Mouse (Mus musculus) frontal cortex, postnatal 14 days (tissue): ENCODE measurements around the gene Mfge8.

ENCODE experiments used
- DNase-seq, 2 experiments: peaks; one replicate each; pipeline ENCODE4 v3.0.0; 2022; ENCODE audit warnings: low spot score in 2 of 2

Mfge8 gene

DNA sequence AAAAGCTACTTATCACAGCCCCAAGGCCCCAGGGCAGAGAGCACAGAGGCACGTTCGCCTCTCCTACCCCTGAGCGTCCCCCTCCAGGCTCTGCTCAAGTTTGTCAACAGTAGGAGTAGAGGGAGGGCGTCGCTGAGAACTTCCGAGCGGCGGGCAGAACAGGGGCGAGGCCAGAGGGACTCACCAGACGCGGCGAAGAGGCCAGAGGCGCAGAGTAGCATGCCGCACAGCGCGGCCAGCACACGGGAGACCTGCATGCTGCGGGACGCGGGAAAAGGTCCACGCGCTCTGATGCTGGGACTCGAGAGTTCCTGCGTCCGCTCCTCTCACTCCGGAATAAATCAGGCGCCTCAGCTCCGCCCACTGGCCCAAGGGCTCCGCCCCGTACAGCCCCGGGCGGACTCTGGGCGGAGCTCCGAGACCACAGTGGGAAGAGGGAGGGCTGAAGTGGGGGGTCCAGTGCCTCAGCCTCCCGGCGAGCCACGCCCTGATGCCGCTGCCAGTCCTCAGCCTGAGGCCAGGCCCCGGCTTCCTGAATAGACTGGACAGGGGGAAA lies at the start of gene Mfge8:
Gene Mfge8, minus strand, starts transcription at position 350 of the 556 bp plus-strand sequence.
- peak; percentile 49 to 59 for DNase-seq

GRCm38 (mm10) chr7:79194560-79195413 lies 45.9 kb upstream of the Mfge8 start:
- peak; percentile 54 to 81 for DNase-seq

GRCm38 (mm10) chr7:79193936-79194335 lies 45.1 kb upstream of the Mfge8 start:
- DNase-seq = no peak

- DNase-seq = no peak
These were observed 42.6 kb upstream of the Mfge8 start for GRCm38 (mm10) chr7:79191501-79191900.

DNA sequence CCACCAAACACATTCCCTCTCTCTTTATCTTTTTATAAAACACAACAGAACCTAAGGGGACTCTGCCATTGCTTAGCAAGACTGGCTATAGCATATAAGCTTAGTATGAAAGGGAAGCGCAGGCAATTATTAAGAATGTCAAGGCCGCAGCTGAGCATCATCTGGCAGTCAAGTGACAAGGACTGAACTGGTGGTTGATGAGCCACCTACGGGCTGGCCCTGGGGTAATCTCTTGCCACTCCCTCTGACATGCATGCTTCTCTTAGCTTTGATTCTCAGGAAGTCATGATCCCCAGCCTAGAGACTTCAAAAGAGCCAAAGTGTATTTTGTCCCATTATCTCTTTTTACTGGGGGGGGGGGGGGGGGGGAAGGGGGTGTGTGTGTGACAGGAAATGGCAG lies 41.7 kb upstream of the Mfge8 start:
- no peak for DNase-seq

DNA sequence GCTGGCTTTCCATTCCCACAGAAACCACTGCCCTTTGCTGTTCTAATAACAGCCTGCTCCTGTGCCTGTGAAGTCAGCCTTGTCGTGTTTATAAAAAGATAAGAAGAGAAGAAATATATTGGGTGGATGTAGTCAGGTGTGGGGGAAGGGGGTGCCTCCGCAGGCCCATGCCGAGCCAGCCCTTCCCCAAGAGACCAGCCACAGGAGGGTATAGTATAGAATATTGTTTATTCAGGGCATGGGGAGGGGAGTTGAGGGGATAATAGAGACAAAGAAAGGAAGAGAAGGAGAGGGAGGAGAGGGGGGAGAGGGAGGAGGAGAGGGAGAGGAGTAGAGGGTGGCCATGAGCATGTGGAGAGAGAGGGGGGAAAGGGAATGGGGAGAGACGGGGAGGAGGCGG lies 40.4 kb upstream of the Mfge8 start:
- DNase-seq = no peak

DNA sequence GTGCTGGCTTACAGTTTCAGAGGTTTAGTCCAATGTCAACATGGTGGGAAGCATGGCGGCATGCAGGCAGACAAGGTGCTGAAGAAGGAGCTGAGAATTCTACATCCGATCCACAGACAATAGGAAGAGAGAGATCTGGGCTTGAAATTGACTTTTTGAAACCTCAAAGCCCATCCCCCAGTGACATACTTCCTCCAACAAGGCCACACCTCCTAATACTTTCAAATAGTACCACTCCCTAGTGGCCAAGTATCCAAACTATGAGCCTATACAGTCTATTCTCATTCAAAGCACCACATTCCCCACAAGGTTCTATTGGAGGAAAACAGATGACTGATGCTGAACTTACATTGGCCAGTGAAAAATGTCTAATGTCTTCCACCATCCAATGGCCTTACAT lies 38.7 kb upstream of the Mfge8 start:
- DNase-seq = no peak

- DNase-seq = no peak
These were observed 34.6 kb upstream of the Mfge8 start for GRCm38 (mm10) chr7:79183417-79183816.

- no peak for DNase-seq
These were observed 24.9 kb upstream of the Mfge8 start for GRCm38 (mm10) chr7:79173800-79174199.

DNA sequence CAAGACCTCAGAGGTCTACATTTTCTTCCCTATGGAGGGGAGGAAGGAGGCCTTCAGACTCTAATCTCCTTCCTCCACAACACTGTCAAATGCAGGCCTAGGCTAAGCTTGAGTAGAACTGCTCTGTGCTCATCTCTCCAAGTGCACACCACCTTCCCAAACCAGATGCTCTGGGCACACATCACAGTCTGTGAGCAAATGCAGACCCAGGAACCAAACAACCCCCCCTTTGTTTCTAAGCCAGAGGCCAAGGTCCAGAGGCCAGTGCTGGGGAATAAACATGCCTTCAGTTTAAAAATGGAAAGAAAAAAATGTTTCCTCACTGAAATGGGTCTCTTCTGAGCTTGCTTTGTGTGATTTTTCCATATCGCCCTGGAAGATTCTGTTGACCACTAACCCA lies 22.9 kb upstream of the Mfge8 start:
- no peak for DNase-seq

DNA sequence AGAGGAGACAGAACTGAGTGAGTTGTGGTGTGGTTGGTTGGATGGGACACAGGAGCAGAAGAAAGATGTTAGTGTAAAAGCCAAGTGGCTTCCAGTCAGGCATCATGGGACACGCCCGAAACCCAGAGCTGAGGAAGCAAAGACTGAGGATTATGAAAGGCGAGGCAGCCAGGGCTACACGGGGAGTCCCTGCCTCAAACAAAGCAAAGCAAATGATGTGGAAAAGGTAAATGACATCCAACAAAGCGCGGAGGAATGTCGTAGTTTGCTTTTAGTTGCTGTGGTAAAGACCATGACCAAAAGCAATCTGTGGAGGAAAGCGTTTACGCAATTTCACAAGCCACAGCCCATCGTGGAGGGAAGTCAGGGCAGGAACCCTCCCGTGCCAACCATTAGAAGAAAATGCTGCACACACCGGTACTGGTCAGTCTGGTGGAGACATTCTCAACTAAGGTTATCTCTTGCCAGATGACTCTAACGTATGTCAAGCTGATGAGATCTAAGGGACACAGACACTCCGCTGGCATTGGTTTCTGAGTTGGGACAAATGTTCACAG lies 18.2 kb upstream of the Mfge8 start:
- DNase-seq = no peak

- DNase-seq = no peak
These were observed 10.5 kb upstream of the Mfge8 start for GRCm38 (mm10) chr7:79159406-79159805.

DNA sequence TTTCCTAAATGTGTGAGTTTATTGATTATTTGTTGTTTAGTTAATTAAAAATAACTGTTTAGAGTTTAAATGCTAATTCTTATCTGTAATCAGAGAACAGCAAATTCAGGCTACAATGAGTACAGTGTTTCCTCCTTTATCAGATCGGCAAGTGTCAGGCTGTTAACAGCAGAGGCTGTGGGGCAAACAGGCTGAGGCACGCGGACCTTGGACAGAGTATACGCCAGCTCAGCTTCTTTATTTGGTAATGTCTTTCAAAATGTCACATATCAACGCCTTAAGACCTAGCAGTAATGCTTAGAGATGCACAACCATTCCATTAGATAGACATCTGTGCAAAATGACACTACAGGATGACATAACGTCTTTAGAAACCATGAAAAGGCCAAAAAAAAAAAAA lies 662 bp upstream of the Mfge8 start:
- DNase-seq = no peak

DNA sequence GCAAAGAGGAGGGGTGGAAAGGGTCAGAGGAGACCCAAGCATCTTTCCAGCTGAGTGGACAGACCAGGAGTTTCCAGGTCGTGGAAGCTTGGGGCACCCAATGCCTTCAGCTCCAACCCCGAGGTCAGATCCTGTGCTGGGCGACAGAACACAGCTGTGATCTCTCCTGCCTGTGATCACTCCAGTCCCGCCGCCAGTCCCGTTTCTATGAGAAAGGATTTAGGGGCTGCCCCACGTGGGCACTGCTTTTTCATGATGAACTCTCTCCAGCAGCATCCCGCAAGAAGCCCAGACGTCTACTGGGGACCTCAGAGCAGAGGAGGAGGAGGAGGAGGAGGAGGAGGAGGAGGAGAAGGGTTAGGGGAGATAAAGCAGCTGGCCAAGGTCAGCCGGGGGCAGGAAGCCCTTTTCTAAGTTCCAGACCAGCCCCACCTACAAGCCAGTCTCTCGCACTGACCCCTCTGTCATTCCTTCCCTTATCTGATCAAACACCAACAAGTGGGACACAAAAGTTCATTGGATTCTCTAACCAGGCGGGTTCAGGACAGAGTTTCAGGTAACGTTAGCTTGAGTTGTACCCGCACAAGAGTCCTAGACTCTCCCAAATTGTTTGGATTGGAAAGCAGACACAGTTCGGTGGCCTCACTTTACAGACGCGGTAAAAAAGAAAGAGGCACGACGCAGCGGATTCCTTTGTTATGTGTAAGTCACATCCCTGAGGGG lies 768 bp downstream of the Mfge8 start:
- DNase-seq = no peak

DNA sequence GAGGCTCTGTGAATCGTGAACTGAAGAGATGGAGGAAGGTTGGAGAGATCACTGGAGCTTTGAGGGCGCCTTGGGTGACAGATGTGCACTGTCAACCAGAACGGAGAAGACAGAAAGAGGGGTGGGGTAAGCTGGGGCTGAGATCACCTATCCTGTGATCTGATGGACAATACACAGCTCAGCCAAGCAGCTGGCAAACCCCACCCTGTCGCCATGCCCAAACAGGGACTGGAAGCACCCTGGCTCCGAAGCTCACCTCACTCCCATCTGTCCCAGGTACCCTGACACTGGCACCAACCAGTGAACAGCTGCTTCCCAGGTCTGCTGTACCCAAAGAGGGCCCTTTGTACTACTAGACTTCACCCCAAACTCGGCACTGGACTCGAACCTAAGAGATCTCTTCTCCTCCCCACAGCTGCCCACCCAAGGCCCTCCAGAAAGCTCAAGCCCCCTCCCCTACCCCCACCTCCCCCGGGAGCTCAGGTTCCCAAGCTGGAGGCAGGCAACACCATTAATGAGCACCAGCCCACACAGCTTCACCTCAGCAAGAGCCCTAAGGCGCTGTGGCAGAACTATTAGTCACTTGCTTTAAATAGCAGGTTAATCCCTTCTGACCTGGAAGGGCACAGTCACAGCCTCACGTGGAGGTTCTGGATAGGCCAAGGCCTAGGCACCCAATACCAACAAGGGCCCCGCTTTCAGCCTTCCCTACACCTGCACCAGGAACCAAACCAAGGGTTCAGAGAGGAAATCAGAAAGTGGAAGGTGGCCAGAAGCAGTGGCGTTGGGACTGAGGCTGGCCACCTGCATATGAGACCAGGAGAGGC lies 1.6 kb downstream of the Mfge8 start:
- no peak for DNase-seq

- DNase-seq = peak; percentile 46 to 79
These were observed 8.0 kb downstream of the Mfge8 start for GRCm38 (mm10) chr7:79140897-79141296.

DNA sequence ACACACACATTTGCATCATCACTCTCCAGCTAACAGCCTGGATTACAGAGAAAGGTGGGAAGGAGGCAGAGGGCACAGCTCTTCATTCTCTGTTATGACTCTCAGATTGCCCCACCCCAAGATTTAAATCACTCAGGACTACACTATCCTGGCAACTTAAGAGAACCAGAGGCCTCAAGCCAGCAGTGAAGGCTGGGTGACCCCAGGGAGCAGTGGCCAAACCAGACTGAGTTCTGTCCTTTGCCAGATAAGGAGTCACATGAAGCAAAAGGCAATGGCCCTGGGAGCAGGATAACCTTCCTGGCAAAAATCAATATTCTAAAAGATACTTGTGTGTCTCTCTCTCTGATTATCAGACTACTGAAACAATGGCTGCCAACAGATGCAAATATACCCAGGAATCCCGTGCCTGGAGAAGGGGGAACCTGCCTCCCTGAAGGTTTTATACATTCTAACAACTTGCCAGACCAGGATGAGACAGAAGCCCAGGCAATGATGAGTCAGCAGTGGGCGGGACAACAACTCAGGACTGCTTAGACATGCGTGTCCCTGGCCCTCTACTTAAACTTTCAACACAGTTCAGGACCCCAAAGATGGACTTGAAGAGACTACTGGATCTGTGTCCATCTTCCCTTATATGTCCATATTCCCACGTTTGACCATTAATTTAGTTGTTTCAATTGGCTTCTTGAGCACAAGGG lies 8.8 kb downstream of the Mfge8 start:
- DNase-seq = no peak

GRCm38 (mm10) chr7:79139328-79139824 lies 9.5 kb downstream of the Mfge8 start:
- DNase-seq = no peak

GRCm38 (mm10) chr7:79133391-79133790 lies 15.5 kb downstream of the Mfge8 start:
- DNase-seq = no peak

- no peak for DNase-seq
These were observed 17.9 kb downstream of the Mfge8 start, which contains the start of gene Hapln3 for GRCm38 (mm10) chr7:79130843-79131444. TSS of gene Hapln3 (minus strand) at chr7:79131018.
